Mouse (Mus musculus) thymus, postnatal 0 days (tissue): Measurements from ENCODE around the gene Pde4b. TPM values are rescaled to one million over a fixed set of nuclear protein-coding genes. Genes with fewer than 3 reads are reported as not detected.

Source experiments
- DNase-seq: peaks from one replicate; pipeline ENCODE4 v3.0.0-alpha.2; 2015; ENCODE audit warnings: low spot score
- polyA plus RNA-seq: library from polyadenylated mRNA; unstranded; fragments of >200 nt; fragmentation: Nextera tagmentation; extraction: Ambion mirVana; gene quantifications from 2 replicates; pipeline ENCODE4 v1.2.1, GENCODE M21; 2015

The Pde4b gene
- polyA plus RNA-seq, 1 experiment from 2014 or later, result 24.5 TPM

DNA sequence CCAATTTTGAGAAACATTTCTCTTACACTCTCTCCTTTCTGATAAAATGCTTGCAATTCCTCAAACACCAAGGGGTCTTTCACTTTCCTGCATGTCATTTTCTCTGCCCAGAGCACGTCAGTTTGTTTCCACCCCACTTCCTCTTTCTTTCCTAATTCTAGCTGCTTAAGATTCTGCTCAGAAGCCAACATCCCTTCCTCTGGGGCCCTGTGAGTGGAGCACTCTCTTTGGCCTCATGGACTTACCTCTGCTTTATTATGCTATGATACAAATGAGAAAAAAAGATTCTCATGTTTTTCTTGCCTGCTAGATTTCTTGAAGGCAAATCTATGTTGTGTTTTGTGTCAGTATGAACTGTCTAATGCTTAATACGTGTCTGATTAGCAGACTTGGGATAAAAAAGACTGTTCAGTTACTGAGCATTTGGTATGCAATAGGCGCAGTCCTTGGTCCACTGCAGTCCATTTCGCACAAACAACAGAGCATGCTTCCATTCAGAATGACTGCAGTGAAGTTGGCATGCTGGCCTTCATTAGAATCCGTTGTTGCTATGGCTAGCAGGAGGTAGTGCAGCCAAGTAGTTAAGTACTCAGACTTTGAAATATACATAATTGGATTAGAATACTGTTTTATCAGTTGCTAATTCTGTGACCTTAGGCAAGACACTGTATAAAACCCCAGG lies 446.8 kb downstream of the Pde4b start:
- DNase-seq, result no peak

DNA sequence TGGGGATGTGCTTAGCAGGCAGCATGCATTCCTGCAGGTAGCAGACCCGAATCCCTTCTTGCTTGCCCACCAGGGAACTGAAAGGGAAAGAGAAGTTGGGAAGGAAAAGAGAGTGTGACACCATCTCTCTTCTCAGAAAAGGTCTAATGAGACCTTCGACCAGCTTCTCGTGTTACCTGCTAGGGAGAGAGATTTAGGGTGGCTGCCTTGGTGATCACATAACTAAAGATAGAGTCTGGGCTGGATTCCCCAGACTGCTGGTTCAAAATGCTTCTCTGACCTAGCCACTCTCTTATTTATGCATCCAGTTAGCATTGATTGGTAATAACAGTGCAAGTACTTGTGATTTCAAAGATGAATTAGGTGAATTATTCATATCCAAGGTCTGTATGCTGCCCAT lies 448.5 kb downstream of the Pde4b start:
- DNase-seq, result no peak

DNA sequence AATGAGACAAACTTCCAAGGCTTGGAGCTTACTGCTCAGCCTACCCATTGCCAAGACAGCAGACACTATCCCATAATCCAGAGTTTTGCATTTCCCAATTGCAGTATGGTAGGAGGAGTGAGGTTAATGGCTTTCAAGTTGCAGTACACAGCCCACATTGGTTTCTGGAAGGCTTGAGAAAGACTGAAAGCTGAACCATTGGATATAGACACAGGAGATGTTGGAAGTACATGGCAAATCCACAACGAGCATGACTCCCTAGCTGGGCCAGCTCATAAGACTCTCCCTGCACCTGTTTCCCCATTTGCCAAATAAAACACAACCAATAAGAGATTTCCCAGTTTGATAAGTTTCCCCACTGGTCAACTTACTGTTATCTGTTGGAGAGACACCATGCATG lies 450.9 kb downstream of the Pde4b start:
- DNase-seq, result no peak

DNA sequence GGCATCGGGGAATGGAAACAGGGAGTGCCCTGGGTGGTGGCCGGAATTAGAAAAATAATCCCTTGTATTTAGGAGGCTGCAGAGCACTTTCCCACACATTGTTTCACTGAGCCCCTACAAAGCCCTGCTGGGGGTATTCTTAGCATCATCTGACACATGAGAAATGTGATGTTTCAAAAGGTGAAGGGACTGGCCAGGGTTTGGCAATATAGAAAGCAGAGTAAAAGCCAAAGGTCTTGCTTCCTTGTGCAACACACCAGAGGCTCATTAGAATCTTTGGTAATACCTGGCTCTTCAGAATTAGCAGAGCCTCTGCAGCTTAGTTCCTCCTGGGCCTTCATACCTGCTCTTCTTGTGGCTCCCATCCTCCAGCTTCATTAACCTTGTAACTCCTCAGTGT lies 451.4 kb downstream of the Pde4b start:
- DNase-seq, result no peak

DNA sequence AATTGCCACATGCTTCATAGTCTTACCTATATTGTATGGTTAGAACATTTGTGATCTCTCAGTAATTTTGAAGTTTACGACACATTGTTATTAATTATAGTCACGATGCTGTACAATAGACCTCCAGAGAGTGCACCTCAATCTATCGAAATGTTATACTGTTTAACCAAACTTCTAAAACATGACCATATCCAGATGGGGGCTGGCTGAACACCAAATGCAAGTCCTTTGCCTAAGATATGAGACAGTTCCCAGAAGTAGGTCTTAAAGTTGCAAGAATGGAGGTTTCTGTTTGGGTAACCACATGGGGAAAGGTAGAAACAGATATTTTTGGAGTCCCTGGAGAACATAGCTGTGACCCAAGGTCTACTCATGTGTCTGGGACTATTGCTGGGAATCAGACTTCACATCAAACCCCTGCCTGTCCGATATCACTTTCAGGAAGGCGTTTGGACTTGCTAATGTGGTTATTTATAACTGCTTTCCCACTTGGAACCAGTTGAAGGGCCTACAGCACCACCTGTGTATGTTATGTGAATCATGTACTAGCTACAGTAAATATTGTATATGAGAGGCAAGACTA lies 452.3 kb downstream of the Pde4b start:
- DNase-seq, result no peak

DNA sequence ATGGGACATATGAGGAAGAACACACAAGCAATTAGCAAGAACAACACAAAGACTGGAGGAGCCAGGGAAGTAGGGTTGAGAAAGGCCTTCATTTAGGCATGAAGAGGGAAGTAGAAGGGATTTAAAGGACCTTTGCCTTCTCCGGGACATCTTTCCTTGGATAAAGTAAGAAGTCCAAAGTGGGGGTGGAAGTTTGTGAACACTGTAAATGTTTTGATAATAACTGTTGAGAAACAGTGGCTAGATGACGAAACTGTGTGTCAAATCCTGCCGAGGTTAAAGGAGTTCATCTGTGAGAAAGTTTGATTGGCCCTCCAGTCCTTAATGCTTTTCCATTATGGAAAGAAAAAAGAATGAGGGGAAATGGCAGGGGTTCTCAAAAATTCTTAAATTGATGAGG lies 455.6 kb downstream of the Pde4b start:
- DNase-seq, result no peak

DNA sequence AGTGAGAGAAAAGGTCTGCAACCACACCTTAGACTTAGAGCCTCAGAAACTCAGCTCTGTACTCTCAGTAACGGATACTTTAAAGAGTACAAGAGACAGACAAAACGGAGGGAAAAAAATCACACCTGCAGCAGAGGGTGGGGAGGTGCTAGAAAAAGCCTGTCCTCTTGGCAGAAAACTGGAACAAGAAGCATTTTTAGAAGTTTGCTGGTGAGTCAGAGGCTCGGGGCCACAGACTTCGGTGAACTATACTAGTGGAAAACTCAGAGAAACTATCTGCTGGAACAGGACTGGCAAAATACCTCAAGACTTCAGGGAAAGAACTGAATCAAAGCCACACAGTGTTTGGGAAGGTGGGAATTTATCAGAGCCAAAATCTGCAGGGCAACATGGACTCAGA lies 457.9 kb downstream of the Pde4b start:
- DNase-seq, result no peak

DNA sequence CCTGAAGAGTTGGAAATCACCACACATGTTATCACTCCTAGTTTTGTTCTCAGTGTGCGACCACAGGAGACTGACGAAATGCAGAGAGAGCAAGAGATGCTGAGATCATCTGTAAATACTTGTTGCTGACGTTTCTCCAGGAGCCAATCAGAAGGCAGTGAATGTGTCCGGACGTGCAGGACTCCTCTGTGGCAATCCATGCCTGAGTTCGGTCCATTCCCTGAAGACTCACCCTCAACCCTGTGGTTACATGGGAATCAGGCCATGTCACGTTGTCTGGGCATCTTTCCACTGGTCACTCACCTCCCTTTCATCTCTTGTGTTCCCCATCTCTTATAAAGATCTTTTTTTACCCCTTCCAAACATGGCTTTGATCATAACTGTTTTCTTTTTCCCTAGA lies 468.2 kb downstream of the Pde4b start:
- DNase-seq, result no peak

DNA sequence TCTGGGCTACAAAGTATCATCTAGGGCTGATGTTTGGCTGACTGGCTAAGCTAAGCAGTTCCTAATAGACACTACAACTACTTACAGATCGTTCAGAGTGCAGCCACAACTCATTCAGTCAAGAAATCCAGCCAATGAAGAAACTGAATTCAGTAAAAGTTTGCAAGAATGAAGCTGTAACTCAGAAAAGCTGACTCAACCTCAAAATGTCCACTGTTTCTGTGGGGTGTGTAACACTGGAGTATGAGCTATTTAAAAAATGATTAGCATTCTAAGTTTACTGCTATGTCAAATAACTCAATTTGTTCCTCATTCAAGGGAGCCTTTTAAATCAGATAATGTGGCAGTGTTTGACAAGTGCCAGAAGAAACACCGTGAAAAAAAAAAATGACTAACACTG lies 469.7 kb downstream of the Pde4b start:
- no peak for DNase-seq

DNA sequence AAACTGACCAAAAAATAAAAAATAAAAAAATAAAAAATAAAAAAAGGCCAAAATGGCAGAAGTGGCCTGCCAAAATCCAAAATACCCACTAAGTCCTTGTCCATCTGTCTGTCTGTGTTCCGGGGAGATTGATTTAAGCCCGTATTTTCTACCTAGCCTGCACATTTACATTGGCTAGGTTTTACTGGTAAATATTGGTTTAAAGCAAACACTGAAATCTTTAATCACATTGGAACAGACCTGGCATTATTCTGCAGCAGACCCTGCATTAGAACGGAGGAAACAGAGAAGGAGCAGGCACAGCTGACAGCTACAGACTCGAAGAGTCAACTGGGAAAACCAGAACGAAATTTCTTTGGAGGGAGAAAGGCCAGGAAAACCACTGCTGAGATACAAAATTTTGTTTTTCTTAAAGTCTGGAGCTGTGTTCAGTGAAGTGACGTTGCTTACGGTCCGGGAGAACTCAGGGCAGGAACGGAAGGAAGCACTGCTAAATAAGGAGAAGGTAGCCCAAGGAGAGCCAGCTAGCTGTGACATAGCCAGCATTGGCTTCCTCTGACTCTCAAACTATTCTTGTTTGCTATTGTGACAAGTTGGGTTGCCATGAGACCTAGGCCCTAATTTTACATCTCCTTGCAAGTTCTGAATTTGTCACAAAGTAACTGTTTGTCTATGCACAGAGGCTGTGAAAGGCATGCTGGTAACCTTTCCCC lies 470.3 kb downstream of the Pde4b start:
- DNase-seq, result no peak

DNA sequence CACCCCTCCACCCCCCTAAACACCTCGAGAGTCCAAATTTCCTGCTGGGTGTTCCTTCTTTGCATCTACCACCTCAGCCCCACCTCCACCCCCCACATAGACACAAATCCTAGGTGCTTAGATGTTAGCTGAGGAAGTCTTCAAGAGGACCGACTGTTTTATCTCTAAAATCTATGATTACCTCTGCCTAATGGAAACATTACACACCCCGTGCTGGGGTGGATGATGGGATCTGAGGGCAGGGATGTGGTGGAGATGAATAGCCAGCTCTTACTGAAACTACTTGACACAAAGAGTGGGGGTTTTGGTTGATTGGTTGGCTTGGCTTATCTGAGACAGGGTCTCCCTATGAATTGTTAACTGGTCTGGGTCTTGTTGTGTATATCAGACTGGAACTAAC lies 471.0 kb downstream of the Pde4b start:
- DNase-seq, result no peak

DNA sequence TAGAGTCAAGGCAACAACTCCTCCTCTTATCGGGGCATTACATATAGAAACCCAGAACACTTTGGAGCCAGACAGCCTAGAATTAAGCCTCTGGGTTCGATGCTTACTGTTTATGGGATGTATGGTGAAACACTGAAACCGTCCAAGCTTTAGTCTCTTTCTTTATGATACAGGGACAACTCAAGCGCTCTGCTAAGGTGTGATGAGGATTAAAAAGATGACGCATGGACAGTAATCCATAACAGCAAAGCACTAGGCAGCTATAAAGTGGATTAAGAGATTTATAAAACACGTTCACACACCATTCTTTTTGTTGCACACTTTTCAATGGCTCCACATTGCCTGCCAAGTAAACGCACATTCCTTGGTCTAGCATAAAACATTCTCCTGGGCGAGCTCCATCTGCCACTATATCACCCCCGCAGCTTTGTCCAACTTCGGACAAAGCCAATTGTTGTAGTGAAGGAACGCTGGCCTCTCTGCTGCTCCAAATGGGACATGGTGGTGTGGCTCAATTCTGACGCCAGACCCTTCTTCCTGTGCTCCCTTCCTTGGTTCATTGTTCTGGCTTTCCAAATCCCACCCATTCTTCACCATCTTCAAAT lies 473.4 kb downstream of the Pde4b start:
- DNase-seq, result no peak

DNA sequence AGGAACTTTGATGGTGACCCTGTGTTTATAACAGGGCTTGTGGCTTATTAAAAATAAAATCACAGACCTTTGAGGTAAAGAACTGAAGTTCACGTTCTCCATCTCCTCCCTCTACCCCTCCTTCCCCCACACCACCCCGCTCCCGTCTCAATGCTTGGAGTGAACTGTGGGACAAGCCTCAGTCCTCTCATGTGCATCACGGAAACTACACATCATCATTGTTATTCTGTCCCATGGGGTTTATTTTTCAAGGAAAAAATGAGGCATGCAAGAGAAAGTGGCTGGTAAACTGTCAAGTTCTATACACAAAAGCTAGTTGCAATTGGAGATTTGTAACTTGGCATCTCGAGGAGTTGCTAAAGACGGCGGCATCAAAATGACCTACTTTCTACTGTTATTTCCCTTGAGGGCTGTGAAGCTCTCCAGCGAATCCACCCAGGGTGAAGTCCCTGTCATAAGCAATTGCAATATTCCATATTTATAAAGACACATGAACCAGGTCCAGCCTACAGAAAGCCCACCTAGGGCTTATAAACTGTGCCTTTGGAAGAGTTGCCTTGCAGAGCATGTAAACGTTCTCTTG lies 476.0 kb downstream of the Pde4b start:
- no peak for DNase-seq

DNA sequence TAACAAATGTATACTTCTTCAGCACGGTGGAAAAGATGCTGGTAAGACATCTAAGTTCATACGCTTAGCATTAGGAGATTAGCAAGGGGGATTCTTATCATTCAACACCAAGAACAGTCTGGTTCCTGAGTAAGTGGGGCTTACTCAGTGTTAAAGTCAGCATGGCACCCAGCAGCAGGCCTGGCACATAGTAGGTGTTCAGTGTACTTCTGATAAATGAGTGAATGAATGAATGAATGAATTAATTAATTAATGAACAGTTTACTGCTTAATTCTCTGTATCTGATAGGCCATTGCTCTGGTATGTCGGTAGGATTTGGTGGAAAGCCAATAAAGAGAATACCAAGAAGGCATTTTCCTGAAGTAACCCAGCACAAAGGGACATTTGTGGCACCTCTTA lies 476.9 kb downstream of the Pde4b start:
- DNase-seq, result no peak

DNA sequence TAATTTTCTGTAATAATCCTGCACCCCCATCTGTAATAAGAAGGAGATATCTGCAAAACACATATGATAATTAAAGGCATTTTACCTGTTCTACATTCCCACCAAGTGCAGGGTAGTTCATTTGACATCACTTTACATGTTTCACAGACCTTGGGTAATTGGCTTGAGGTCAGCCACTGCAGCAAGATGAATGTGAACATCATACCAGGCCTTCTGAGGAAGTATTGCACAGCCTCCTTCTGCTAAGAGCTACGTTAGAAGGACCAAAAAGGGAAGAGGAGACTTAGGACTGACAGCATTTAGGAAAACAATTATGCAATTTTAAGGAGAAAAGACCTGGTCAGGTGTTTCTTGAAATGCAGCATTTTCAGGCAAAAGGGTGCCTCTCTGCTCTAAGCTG lies 479.1 kb downstream of the Pde4b start:
- DNase-seq, result no peak

DNA sequence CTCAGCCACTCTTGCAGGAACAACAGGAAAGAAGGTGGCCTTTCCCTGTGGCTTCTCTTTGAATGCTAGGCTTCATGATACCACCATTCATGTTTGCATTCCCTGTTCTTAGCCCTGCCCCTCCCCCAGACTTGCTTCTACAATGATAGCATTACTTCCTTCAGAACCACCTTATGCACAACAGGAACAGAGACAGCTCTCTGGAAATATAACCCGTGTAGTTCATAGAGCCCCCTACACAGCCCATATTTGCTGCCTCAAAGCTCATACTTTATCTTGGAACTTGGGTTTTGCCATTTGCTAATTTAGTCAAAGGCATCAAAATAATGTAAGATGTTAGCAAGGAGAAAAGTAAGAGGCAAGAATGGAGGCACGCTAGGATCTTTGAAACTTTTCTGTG lies 479.8 kb downstream of the Pde4b start:
- DNase-seq, result no peak

DNA sequence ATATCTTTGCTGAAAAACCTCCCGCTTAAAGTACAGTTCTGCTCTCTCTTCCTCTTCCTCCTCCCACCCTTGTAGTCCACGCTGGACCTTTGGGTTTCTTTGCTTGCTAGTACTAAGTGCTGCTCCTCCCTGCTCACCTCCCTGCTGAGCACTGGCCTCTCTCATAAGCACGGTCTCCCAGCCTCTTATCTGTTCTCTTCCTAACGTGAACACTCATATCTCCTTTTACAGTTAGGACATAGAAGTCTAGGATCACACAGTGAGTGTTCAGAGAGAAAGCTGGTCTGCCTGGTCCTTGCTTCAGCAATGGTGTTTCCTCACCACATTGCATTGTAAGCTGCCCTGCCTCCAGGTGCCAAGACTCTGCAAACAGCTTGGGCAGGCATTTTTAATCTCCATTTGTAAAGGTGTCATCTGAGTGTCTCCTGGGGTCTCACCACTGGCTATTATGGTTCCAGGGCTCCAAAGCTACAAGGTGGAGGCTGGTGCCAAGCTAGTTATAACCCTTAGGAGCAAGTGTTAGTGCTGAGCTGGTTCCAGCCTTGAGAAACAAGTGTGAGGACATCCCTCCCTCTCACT lies 480.4 kb downstream of the Pde4b start:
- DNase-seq, result no peak

DNA sequence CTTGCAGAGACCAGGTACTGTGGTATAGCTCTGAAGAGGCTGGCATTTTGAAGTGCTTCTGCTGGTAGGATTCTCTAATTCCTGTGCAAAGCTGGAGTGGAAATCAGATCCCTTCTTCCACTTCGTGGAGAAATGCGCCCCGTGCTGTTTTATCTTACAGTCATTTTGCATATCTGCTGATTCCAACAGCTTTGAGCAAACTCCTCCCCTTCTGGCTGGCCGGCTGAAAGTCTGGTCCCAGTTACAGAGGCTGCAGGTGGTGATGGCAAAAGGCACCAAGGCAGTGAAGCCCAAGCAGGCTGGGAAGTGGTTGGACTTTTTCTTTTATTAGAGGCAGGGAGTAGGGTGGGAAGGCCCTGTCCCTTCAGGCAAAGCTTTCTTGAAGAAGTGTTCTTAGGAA lies 481.2 kb downstream of the Pde4b start:
- DNase-seq, result peak; percentile 53

DNA sequence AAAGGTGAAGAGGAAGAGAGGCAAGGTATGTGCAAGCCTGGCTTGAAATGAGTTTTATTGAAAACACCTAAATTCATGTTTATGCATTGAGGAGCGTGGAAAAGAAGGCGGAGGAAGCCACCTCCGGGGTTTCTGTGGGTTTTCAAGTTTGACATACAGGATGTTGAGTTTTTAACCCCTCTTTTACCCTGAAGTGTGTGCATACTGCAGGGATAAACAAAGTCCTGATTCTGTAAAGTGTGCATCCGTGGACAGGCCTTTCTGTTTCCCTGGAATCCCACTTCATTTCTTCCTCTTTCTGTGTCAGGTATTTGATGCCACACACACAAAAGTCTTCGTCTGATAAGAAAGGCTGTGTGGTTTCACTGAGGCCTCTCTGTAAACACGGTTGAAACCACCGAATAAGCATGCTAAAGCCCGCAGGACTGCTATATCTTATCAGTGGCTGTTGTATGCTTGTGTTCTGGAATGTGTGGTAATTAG lies 481.8 kb downstream of the Pde4b start:
- DNase-seq, result peak; percentile 79

DNA sequence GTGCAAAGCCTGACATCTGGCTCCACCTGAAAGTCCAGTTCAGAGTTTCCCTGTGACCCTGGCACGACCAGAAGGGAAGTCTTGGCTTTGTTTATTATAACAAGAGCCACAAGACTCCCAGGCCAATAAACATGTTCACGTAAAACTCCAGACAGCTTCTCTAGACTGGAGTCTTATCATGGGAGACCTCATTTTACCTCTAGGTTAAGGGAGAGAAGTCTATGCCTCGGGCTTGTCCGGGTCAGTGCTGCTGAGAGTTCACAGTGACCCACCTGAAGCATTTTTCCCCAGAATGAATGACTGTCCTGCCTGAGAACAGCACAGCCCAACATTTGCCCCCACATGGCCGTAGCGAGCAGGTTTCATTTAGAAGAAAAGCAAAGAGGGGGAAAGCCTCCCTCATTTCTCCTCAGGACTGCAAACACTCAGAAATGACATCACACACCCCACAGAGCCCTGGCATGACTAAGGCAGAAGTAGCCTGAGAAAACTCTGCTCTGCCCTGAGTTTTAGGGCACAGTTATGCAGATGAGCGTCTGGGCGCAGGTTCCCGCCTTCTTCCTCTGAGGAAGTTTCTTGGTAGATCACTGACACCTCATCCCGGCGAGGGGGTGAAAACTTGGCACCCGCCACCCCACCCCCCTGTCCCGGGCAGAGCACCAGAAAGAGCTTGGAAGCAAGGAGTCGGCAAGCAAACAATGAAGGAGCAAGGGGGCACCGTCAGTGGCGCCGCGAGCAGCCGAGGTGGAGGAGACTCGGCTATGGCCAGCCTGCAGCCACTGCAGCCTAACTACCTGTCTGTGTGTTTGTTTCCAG lies 482.8 kb downstream of the Pde4b start:
- peak; percentile 75 for DNase-seq
